Mouse (Mus musculus) hindbrain, embryonic 15.5 days (tissue): ENCODE measurements around the gene Pex3. TPM values are rescaled to one million over a fixed set of nuclear protein-coding genes. Genes with fewer than 3 reads are reported as not detected.
A peak's percentile ranks its signal among the peaks of the same experiment; 100 is the strongest.

Experiments
- ATAC-seq: fragments of 200-750 bp; cut with Nextera tagmentation; 2 replicates; pipeline ENCODE4 v1.8.0; 2017; ENCODE audit warnings: low read depth, moderate number of reproducible peaks, moderate TSS enrichment; ENCODE audit not compliant: low FRiP score
- H3K27ac ChIP-seq: fragments of 300-500 bp; sonication (generic); replicated peaks from 2 replicates; pipeline ENCODE4 v1.5.1; 2015; ENCODE audit warnings: mild to moderate bottlenecking, inconsistent platforms
- H3K27me3 ChIP-seq: fragments of 300-500 bp; sonication (generic); 2 replicates; pipeline ENCODE4 v1.6.1; 2015; ENCODE audit warnings: control low read depth, inconsistent platforms
- H3K36me3 ChIP-seq: fragments of 300-500 bp; sonication (generic); 2 replicates; pipeline ENCODE4 v1.6.1; 2015; ENCODE audit warnings: control low read depth, inconsistent platforms
- H3K4me1 ChIP-seq: fragments of 300-500 bp; sonication (generic); replicated peaks from 2 replicates; pipeline ENCODE4 v1.6.1; 2015; ENCODE audit warnings: control low read depth, inconsistent platforms
- H3K4me2 ChIP-seq: fragments of 300-500 bp; sonication (generic); 2 replicates; pipeline ENCODE4 v1.6.1; 2015; ENCODE audit warnings: moderate library complexity, mild to moderate bottlenecking, inconsistent platforms
- H3K4me3 ChIP-seq: fragments of 300-500 bp; sonication (generic); 2 replicates; pipeline ENCODE4 v1.5.1; 2015; ENCODE audit warnings: mild to moderate bottlenecking, inconsistent platforms
- H3K9ac ChIP-seq: fragments of 300-500 bp; sonication (generic); 2 replicates; pipeline ENCODE4 v1.6.1; 2015; ENCODE audit warnings: inconsistent platforms
- H3K9me3 ChIP-seq: fragments of 300-500 bp; sonication (generic); 2 replicates; pipeline ENCODE4 v1.6.1; 2016; ENCODE audit warnings: control low read depth, inconsistent platforms
- WGBS: fragments of 180-500 bp; shearing (Covaris S2); methylation state at CpG from one replicate; pipeline ENCODE4 v1.1.7; 2015; 5-methylcytosine and 5-hydroxymethylcytosine counted together
- polyA plus RNA-seq: library from polyadenylated mRNA; unstranded; fragments of >200 nt; fragmentation: Nextera tagmentation; extraction: Ambion mirVana; gene quantifications from 2 replicates; pipeline ENCODE4 v1.2.1, GENCODE M21; 2015

The Pex3 gene
- polyA plus RNA-seq, 1 experiment from 2014 or later = 27.7 TPM

GRCm38 (mm10) chr10:13474568-13474955 is 78.4 kb downstream of the Pex3 start:
- H3K36me3 ChIP-seq = no peaks in the 10 kb centered on the region
- H3K4me2 ChIP-seq = peak overlapping the region; percentile 100
- 5% methylated on average over 10 of the region's 10 CpGs for WGBS
- H3K27ac ChIP-seq = no peak overlapping the region
- no peaks in the 10 kb centered on the region for H3K9me3 ChIP-seq
- peak overlapping the region; percentile 70 for H3K9ac ChIP-seq
- H3K27me3 ChIP-seq = peaks cover 26% of the 10 kb centered on the region
- peak overlapping the region; percentile 79 for H3K4me3 ChIP-seq
- ATAC-seq = peak; percentile 71; the same call in 1 of the 2 replicates
- peaks cover 18% of the 10 kb centered on the region for H3K4me1 ChIP-seq

Other genes with a start within 250 kb of the Pex3 start
- 7.7 and 8.8 TPM in 2 replicates for gene Phactr2, start 78.7 kb downstream of the Pex3 start, polyA plus RNA-seq
- gene Fuca2, start 53.6 kb downstream of the Pex3 start, polyA plus RNA-seq = 42.7 and 45.0 TPM in 2 replicates
- 1.9 and 2.1 TPM in 2 replicates for gene Adat2, start 248 bp downstream of the Pex3 start, polyA plus RNA-seq